Mouse (Mus musculus): ENCODE data around the gene Hist1h3d. TPM values are rescaled to one million over a fixed set of nuclear protein-coding genes. Genes with fewer than 3 reads are reported as not detected.
"Not testable (repeated sequence)": the region's sequence is repeated elsewhere in the genome, so short reads cannot be mapped to it uniquely, and the experiment has no call there.

Gene Hist1h3d
- total and polyA plus RNA-seq, 3 experiments = 3.7 to 524 (median 92.0) TPM

DNA sequence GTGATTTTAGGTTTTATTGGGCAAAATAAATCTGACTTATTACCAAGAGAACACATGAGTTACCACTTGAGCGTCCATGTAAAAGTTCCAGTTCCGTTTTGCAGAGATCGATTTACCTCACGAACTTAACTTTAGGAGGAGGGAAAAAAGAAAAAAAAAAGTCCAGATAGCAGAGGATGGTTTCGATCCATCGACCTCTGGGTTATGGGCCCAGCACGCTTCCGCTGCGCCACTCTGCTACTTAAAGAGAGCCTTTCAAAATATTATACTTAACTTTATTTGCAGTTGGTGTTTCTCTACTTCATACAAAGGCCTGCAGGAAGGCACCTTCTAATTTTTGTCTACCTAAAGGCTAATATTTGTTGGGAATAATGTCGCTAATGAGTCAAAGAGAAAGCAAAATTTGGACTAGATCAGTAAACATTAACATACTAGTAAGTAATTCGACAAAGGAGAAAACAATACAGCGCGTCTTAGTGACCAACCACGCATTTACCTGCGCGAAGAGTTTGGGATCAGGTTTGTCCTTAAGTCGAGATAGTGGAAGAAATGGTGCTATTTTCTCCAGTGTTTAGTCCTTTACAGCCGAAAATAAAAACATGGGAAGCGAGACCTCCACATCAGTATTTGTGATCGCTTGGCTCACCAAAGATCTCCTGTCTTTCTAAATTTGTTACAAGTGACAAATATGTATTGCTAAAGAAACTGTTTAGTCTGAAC lies 45.2 kb upstream of the Hist1h3d start:
- Histone ChIP-seq H3K27me3 (ENCODE audit: insufficient read depth, low read length) (no peaks in the 10 kb centered on the region), H3K4me1 (ENCODE audit: insufficient read depth, low read depth, low read length) (peaks cover 33% of the 10 kb centered on the region), H3K4me3 (ENCODE audit: low read depth, low read length) (peak overlapping the region; percentile 69), H3K9me3 (replicated peaks) (no peaks in the 10 kb centered on the region), H3K36me3 (replicated peaks) (no peaks in the 10 kb centered on the region)
- TF ChIP-seq GATA2 (IDR thresholded peaks at IDR 0.05; ENCODE audit: borderline replicate concordance, low read depth, low read length) (no peak), CTCF (IDR thresholded peaks at IDR 0.05; ENCODE audit: low read depth, low read length) (no peak), TAL1 (conservative IDR thresholded peaks at IDR 0.05; ENCODE audit: low read depth, low read length) (no peak), GATA1 (IDR thresholded peaks at IDR 0.05; ENCODE audit: borderline replicate concordance, low read length) (no peak), POLR2AphosphoS5 (IDR thresholded peaks at IDR 0.05; ENCODE audit: insufficient replicate concordance, low read depth, low read length) (no peak)
- DNase-seq (ENCODE audit: low spot score) (no peak), ATAC-seq (ENCODE audit: extremely low read depth, insufficient number of reproducible peaks, low FRiP score, poor library complexity, severe bottlenecking) (no peak)

- no peaks in the 10 kb centered on the region for H3K27me3 ChIP-seq (ENCODE audit: insufficient read depth, low read length)
- no peak for TF ChIP-seq GATA2 (IDR thresholded peaks at IDR 0.05; ENCODE audit: borderline replicate concordance, low read depth, low read length)
- TF ChIP-seq POLR2AphosphoS5 (IDR thresholded peaks at IDR 0.05; ENCODE audit: insufficient replicate concordance, low read depth, low read length) = peak; percentile 98
- peaks cover 26% of the 10 kb centered on the region for H3K4me1 ChIP-seq (ENCODE audit: insufficient read depth, low read depth, low read length)
- DNase-seq (ENCODE audit: low spot score) (peak; percentile 51), ATAC-seq (ENCODE audit: extremely low read depth, insufficient number of reproducible peaks, low FRiP score, poor library complexity, severe bottlenecking) (peak; percentile 43)
- H3K36me3 ChIP-seq (replicated peaks) = no peaks in the 10 kb centered on the region
- no peaks in the 10 kb centered on the region for H3K9me3 ChIP-seq (replicated peaks)
- H3K4me3 ChIP-seq (ENCODE audit: low read depth, low read length) = peak within 1 kb of the TSS; percentile 69
Measured at GRCm38 (mm10) chr13:23530901-23531875, 44.4 kb upstream of the Hist1h3d start, which contains the start of gene Hist1h4h. Hist1h4h (plus strand) TSS chr13:23531050.

- DNase-seq (ENCODE audit: low spot score) = no peak
- Histone ChIP-seq H3K36me3 (replicated peaks) (no peaks in the 10 kb centered on the region), H3K27me3 (ENCODE audit: insufficient read depth, low read length) (no peaks in the 10 kb centered on the region), H3K4me3 (ENCODE audit: low read depth, low read length) (peak overlapping the region; percentile 69; the same call in 1 of the 2 replicates), H3K4me1 (ENCODE audit: insufficient read depth, low read depth, low read length) (peaks cover 25% of the 10 kb centered on the region), H3K9me3 (replicated peaks) (no peaks in the 10 kb centered on the region)
- TF ChIP-seq GATA1 (IDR thresholded peaks at IDR 0.05; ENCODE audit: borderline replicate concordance, low read length) = no peak
- peak; percentile 95; the same call in 1 of the 2 replicates for TF ChIP-seq POLR2AphosphoS5 (IDR thresholded peaks at IDR 0.05; ENCODE audit: insufficient replicate concordance, low read depth, low read length)
- ATAC-seq (ENCODE audit: extremely low read depth, insufficient number of reproducible peaks, low FRiP score, poor library complexity, severe bottlenecking) = no peak
Measured at GRCm38 (mm10) chr13:23532262-23533075, 43.1 kb upstream of the Hist1h3d start.

GRCm38 (mm10) chr13:23533560-23534367 lies 41.8 kb upstream of the Hist1h3d start, which contains the start of gene Hist1h2af:
Hist1h2af (plus strand) TSS chr13:23533906.
- peak; percentile 48 for ATAC-seq (ENCODE audit: extremely low read depth, insufficient number of reproducible peaks, low FRiP score, poor library complexity, severe bottlenecking)
- DNase-seq (ENCODE audit: low spot score) = peak; percentile 65
- peaks cover 28% of the 10 kb centered on the region for H3K4me1 ChIP-seq (ENCODE audit: insufficient read depth, low read depth, low read length)
- H3K36me3 ChIP-seq (replicated peaks); H3K27me3 ChIP-seq (ENCODE audit: insufficient read depth, low read length); H3K9me3 ChIP-seq (replicated peaks): not testable (repeated sequence)
- peak within 1 kb of the TSS; percentile 71 for H3K4me3 ChIP-seq (ENCODE audit: low read depth, low read length)

- TF ChIP-seq POLR2AphosphoS5 (IDR thresholded peaks at IDR 0.05; ENCODE audit: insufficient replicate concordance, low read depth, low read length) = peak; percentile 83; the same call in 1 of the 2 replicates
- TF ChIP-seq TAL1 (conservative IDR thresholded peaks at IDR 0.05; ENCODE audit: low read depth, low read length) = no peak
- H3K27me3 ChIP-seq (ENCODE audit: insufficient read depth, low read length) = no peaks in the 10 kb centered on the region
- no peaks in the 10 kb centered on the region for H3K9me3 ChIP-seq (replicated peaks)
- no peaks in the 10 kb centered on the region for H3K36me3 ChIP-seq (replicated peaks)
- peaks cover 23% of the 10 kb centered on the region for H3K4me1 ChIP-seq (ENCODE audit: insufficient read depth, low read depth, low read length)
- peak; percentile 26 for DNase-seq (ENCODE audit: low spot score)
- ATAC-seq (ENCODE audit: extremely low read depth, insufficient number of reproducible peaks, low FRiP score, poor library complexity, severe bottlenecking) = no peak
- peak overlapping the region; percentile 71 for H3K4me3 ChIP-seq (ENCODE audit: low read depth, low read length)
Measured at GRCm38 (mm10) chr13:23534368-23535131, 41.0 kb upstream of the Hist1h3d start.
